Mouse (Mus musculus) lung, postnatal 0 days (tissue): ENCODE measurements around the gene Bcl3. TPM values are rescaled to one million over a fixed set of nuclear protein-coding genes. Genes with fewer than 3 reads are reported as not detected.
A peak's percentile ranks its signal among the peaks of the same experiment; 100 is the strongest.

Source experiments
- ATAC-seq: fragments of 200-750 bp; cut with Nextera tagmentation; 2 replicates; pipeline ENCODE4 v1.8.0; 2017; ENCODE audit warnings: moderate library complexity
- DNase-seq: peaks from one replicate; pipeline ENCODE4 v3.0.0-alpha.2; 2016; ENCODE audit warnings: low spot score
- H3K27ac ChIP-seq: fragments of 300-500 bp; sonication (generic); 2 replicates; pipeline ENCODE4 v1.5.1; 2014; ENCODE audit warnings: antibody characterized with exemption, mild to moderate bottlenecking, low read length, mixed read lengths
- H3K27me3 ChIP-seq: fragments of 300-500 bp; sonication (generic); replicated peaks from 2 replicates; pipeline ENCODE4 v1.6.1; 2014; ENCODE audit warnings: low read length, mixed read lengths; ENCODE audit not compliant: insufficient read depth
- H3K36me3 ChIP-seq: fragments of 300-500 bp; sonication (generic); 2 replicates; pipeline ENCODE4 v1.6.1; 2014; ENCODE audit warnings: low read length, mixed read lengths; ENCODE audit not compliant: insufficient read depth
- H3K4me1 ChIP-seq: fragments of 300-500 bp; sonication (generic); 2 replicates; pipeline ENCODE4 v1.6.1; 2014; ENCODE audit warnings: antibody characterized with exemption, low read depth, low read length, mixed read lengths; ENCODE audit not compliant: insufficient read depth
- H3K4me2 ChIP-seq: fragments of 300-500 bp; sonication (generic); replicated peaks from 2 replicates; pipeline ENCODE4 v1.6.1; 2014; ENCODE audit warnings: low read depth, mild to moderate bottlenecking, low read length, moderate library complexity, mixed read lengths
- H3K4me3 ChIP-seq: fragments of 300-500 bp; sonication (generic); 2 replicates; pipeline ENCODE4 v1.5.1; 2014; ENCODE audit warnings: low read depth, low read length
- H3K9ac ChIP-seq: fragments of 300-500 bp; sonication (generic); replicated peaks from 2 replicates; pipeline ENCODE4 v1.6.1; 2014; ENCODE audit warnings: low read depth, mild to moderate bottlenecking
- H3K9me3 ChIP-seq: fragments of 300-500 bp; sonication (generic); 2 replicates; pipeline ENCODE4 v1.6.1; 2016; ENCODE audit warnings: low read length, mixed read lengths
- CTCF ChIP-seq: IDR thresholded peaks from 2 replicates; pipeline ENCODE4 v1.5.1; 2016; ENCODE audit warnings: antibody characterized with exemption, mild to moderate bottlenecking
- EP300 ChIP-seq: IDR thresholded peaks from 2 replicates; pipeline ENCODE4 v1.6.1; 2016; ENCODE audit warnings: antibody characterized with exemption, mild to moderate bottlenecking, control low read depth
- WGBS: fragments of 180-500 bp; shearing (Covaris S2); extraction: QIAGEN DNeasy Blood & Tissue Kit; methylation state at CpG from one replicate; pipeline ENCODE4 v1.1.7; 2014; 5-methylcytosine and 5-hydroxymethylcytosine counted together
- polyA plus RNA-seq: library from polyadenylated mRNA; unstranded; fragments of >200 nt; fragmentation: Nextera tagmentation; extraction: Ambion mirVana; gene quantifications from 2 replicates; pipeline ENCODE4 v1.2.1, GENCODE M21; 2015

Bcl3 gene
- polyA plus RNA-seq = 8.3 and 20.0 TPM in 2 replicates

GRCm38 (mm10) chr7:19822604-19823058, at the start of gene Bcl3:
Gene Bcl3 (minus strand): TSS chr7:19822770.
- TF ChIP-seq CTCF (no peak), EP300 (no peak)
- Histone ChIP-seq H3K9me3 (no peaks in the 10 kb centered on the region), H3K4me1 (peaks cover 25% of the 10 kb centered on the region; the same call in 1 of the 2 replicates), H3K27ac (peak within 1 kb of the TSS; percentile 88), H3K9ac (peak within 1 kb of the TSS; percentile 72), H3K27me3 (no peaks in the 10 kb centered on the region), H3K4me2 (peak within 1 kb of the TSS; percentile 92), H3K4me3 (peak within 1 kb of the TSS; percentile 48), H3K36me3 (no peaks in the 10 kb centered on the region)
- 2% methylated on average over 17 of the region's 42 CpGs for WGBS
- ATAC-seq (peak; percentile 20), DNase-seq (peak; percentile 74)

- Histone ChIP-seq H3K9me3 (no peaks in the 10 kb centered on the region), H3K27ac (no peak overlapping the region), H3K27me3 (no peaks in the 10 kb centered on the region), H3K9ac (no peak overlapping the region), H3K4me3 (no peak overlapping the region), H3K4me2 (no peak overlapping the region), H3K4me1 (no peaks in the 10 kb centered on the region), H3K36me3 (no peaks in the 10 kb centered on the region)
- ATAC-seq (no peak), DNase-seq (peak; percentile 31)
- 27% methylated on average over 5 of the region's 5 CpGs for WGBS
- no peak for TF ChIP-seq EP300
- TF ChIP-seq CTCF = peak; percentile 72
Measured at GRCm38 (mm10) chr7:19871943-19872601, 49.5 kb upstream of the Bcl3 start.

- ATAC-seq (peak; percentile 66), DNase-seq (peak; percentile 51)
- no peaks in the 10 kb centered on the region for H3K9me3 ChIP-seq
- H3K36me3 ChIP-seq = no peaks in the 10 kb centered on the region
- TF ChIP-seq CTCF = no peak
- TF ChIP-seq EP300 = peak; percentile 53; the same call in 1 of the 2 replicates
- no peaks in the 10 kb centered on the region for H3K27me3 ChIP-seq
- H3K9ac ChIP-seq = no peak overlapping the region
- no peaks in the 10 kb centered on the region for H3K4me1 ChIP-seq
- 42% methylated on average over 10 of the region's 10 CpGs for WGBS
- H3K4me2 ChIP-seq = peak overlapping the region; percentile 11; the same call in 1 of the 2 replicates
- H3K27ac ChIP-seq = no peak overlapping the region
- H3K4me3 ChIP-seq = no peak overlapping the region
Measured at GRCm38 (mm10) chr7:19871137-19871621, 48.6 kb upstream of the Bcl3 start.

GRCm38 (mm10) chr7:19867751-19868399, 45.3 kb upstream of the Bcl3 start:
- no peak for TF ChIP-seq EP300
- TF ChIP-seq CTCF = no peak

GRCm38 (mm10) chr7:19866490-19866889, 43.9 kb upstream of the Bcl3 start:
- no peaks in the 10 kb centered on the region for H3K9me3 ChIP-seq
- H3K27me3 ChIP-seq = no peaks in the 10 kb centered on the region
- WGBS = 80% methylated on average over 6 of the region's 6 CpGs
- DNase-seq (no peak), ATAC-seq (no peak)
- H3K4me2 ChIP-seq = no peak overlapping the region
- H3K4me1 ChIP-seq = no peaks in the 10 kb centered on the region
- no peak overlapping the region for H3K4me3 ChIP-seq
- no peak for TF ChIP-seq CTCF
- TF ChIP-seq EP300 = no peak
- no peaks in the 10 kb centered on the region for H3K36me3 ChIP-seq
- no peak overlapping the region for H3K27ac ChIP-seq
- no peak overlapping the region for H3K9ac ChIP-seq

More at GRCm38 (mm10) chr7:19867751-19868399, 45.3 kb upstream of the Bcl3 start:
- Histone ChIP-seq H3K27ac (no peak overlapping the region), H3K27me3 (no peaks in the 10 kb centered on the region), H3K9me3 (no peaks in the 10 kb centered on the region), H3K36me3 (no peaks in the 10 kb centered on the region), H3K4me1 (no peaks in the 10 kb centered on the region), H3K4me2 (no peak overlapping the region), H3K9ac (no peak overlapping the region), H3K4me3 (no peak overlapping the region)
- ATAC-seq (no peak), DNase-seq (no peak)
- WGBS = 57% methylated on average over 16 of the region's 16 CpGs

GRCm38 (mm10) chr7:19865246-19866036, 42.9 kb upstream of the Bcl3 start:
- DNase-seq = no peak
- H3K9me3 ChIP-seq = no peaks in the 10 kb centered on the region
- H3K4me3 ChIP-seq = no peak overlapping the region
- ATAC-seq = no peak
- H3K27ac ChIP-seq = no peak overlapping the region
- H3K27me3 ChIP-seq = no peaks in the 10 kb centered on the region
- no peak overlapping the region for H3K9ac ChIP-seq
- H3K4me2 ChIP-seq = no peak overlapping the region
- TF ChIP-seq EP300 (no peak), CTCF (no peak)
- 63% methylated on average over 8 of the region's 8 CpGs for WGBS
- no peaks in the 10 kb centered on the region for H3K36me3 ChIP-seq
- no peaks in the 10 kb centered on the region for H3K4me1 ChIP-seq
